Comparison of ENCODE assay signal across 8 mouse cellular contexts in the genomic region with DNA sequence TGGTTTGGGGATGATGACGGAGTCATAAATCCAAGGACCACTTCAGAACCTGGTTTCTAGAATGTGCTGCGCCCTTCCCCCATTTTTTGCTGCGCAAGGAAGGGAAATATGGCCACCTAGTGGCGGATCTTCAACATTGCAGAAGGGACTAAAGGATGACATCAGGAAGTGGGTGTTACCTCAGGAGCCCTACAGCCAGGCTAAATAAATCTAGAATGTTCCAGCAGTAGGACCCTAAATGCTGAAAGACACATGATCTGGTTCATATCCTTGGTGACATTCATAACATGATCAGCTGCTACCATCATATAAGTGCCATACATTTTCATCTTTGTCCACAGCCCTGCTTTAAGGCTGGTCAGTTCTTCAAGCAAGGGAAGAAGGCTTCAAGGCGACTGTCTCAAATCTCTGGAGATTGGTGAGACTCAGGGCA. TPM values are rescaled to one million over a fixed set of nuclear protein-coding genes. Genes with fewer than 3 reads are reported as not detected.
DNase-seq lines count a peak whose midpoint lies in the region; ATAC-seq and TF ChIP-seq lines count a peak whose summit lies in the region.
"Not testable (repeated sequence)": the region's sequence is repeated elsewhere in the genome, so short reads cannot be mapped to it uniquely, and the experiment has no call there.

A gene (plus strand): TSS at position 383 of the 433 bp plus-strand sequence.

- H3K27ac ChIP-seq in hindbrain, embryonic 10.5 days = peak within 1 kb of the TSS; percentile 85

- peak within 1 kb of the TSS; percentile 65 for H3K4me3 ChIP-seq in hindbrain, embryonic 10.5 days
- H3K4me3 ChIP-seq in lung, adult 2 months (replicated peaks; ENCODE audit: extremely low read depth, low read depth, low read length) = peak within 1 kb of the TSS; percentile 51

- peak; percentile 68 for DNase-seq in NIH3T3 (ENCODE audit: low read depth)
- DNase-seq in cerebellum, adult 9-11 months = peak; percentile 79
- peak; percentile 44 for DNase-seq in hindbrain, embryonic 10.5 days (ENCODE audit: low spot score)
- DNase-seq in layer of hippocampus, adult 8-10 months (ENCODE audit: low spot score in 2 of 2) = peak; percentile 44 to 51
- peak; percentile 21 for DNase-seq in lung, adult 2 months
- DNase-seq in thymus, postnatal 14 days = peak; percentile 63

- H3K9me3 ChIP-seq in hindbrain, embryonic 10.5 days = not testable (repeated sequence)

- peak; percentile 55 for ATAC-seq in frontal cortex, adult (ENCODE audit: low TSS enrichment)
- peak; percentile 82 for ATAC-seq in neutrophil, adult 5-6 weeks (ENCODE audit: extremely low read depth, insufficient number of reproducible peaks, low FRiP score, poor library complexity, severe bottlenecking)

- peaks cover 30% of the 10 kb centered on the region for H3K36me3 ChIP-seq in hindbrain, embryonic 10.5 days

- not testable (repeated sequence) for TF ChIP-seq CTCF in lung, adult 2 months (IDR thresholded peaks at IDR 0.05; ENCODE audit: insufficient read depth, low read length)

- TF ChIP-seq POLR2A in lung, adult 2 months (IDR thresholded peaks at IDR 0.05; ENCODE audit: borderline replicate concordance, extremely low read depth, low read depth, low read length) = not testable (repeated sequence)

- WGBS in hindbrain, embryonic 10.5 days = 33% methylated on average over 5 of the region's 5 CpGs
- 31% methylated on average over 4 of the region's 5 CpGs for WGBS in lung, adult 2 months

- not testable (repeated sequence) for H3K27me3 ChIP-seq in hindbrain, embryonic 10.5 days (ENCODE audit: insufficient read depth, poor library complexity, severe bottlenecking)

- not testable (repeated sequence) for H3K4me1 ChIP-seq in hindbrain, embryonic 10.5 days (replicated peaks); lung, adult 2 months (ENCODE audit: control insufficient read depth, insufficient read depth, low read length)

RNA-seq across cellular contexts. Expression of the gene that starts here (rescaled TPM):
- polyA plus RNA-seq in hindbrain, embryonic 10.5 days (2016; fragmentation: Nextera tagmentation; extraction: Ambion mirVana) = 46.1 and 51.0 TPM in 2 replicates
- 10 to 100 TPM; 64.5 to 78.8 (median 68.9) TPM for total RNA-seq in layer of hippocampus, adult 8-10 months (2022)
- polyA plus RNA-seq in lung, adult 2 months (2012; rRNA removed) = 2.6 TPM in 2 replicates
- total RNA-seq in neutrophil, adult 5-6 weeks (2017) = 6.5 and 8.0 TPM in 2 replicates

Comparison
In these comparisons a context has a peak if more than half of its experiments do, and no peak if none do; other contexts are left out.
1. Peak in every context shown above with its lines: DNase-seq, ATAC-seq, H3K4me3 ChIP-seq and H3K27ac ChIP-seq.
2. RNA of the gene that starts here (polyA plus RNA-seq): 46.1 to 51.0 TPM in hindbrain, embryonic 10.5 days; 2.6 TPM in lung, adult 2 months; every median in the first group is over 10 times any median in the second.
3. DNase-seq: peak in every context shown above with its lines; median percentile 79 in cerebellum, adult 9-11 months; 68 in NIH3T3; 63 in thymus, postnatal 14 days; 48 in layer of hippocampus, adult 8-10 months; 44 in hindbrain, embryonic 10.5 days; 21 in lung, adult 2 months.